Mouse (Mus musculus): ENCODE results near the gene Tmsb15b1. TPM values are rescaled to one million over a fixed set of nuclear protein-coding genes. Genes with fewer than 3 reads are reported as not detected.
"Not testable (repeated sequence)": the region's sequence is repeated elsewhere in the genome, so short reads cannot be mapped to it uniquely, and the experiment has no call there.

The Tmsb15b1 gene
- polyA plus RNA-seq, 1 experiment = 6.8 TPM

GRCm38 (mm10) chrX:136957583-136958279 lies 18.9 kb downstream of the Tmsb15b1 start:
- not testable (repeated sequence) for H3K4me3 ChIP-seq (ENCODE audit: insufficient read depth, low read depth, low read length); H3K27ac ChIP-seq (replicated peaks; ENCODE audit: low read depth, low read length); H3K4me1 ChIP-seq (ENCODE audit: control insufficient read depth, insufficient read depth, insufficient read length, low read length)

- H3K4me1 ChIP-seq (ENCODE audit: control insufficient read depth, insufficient read depth, insufficient read length, low read length) = no peaks in the 10 kb centered on the region
- no peak overlapping the region for H3K27ac ChIP-seq (replicated peaks; ENCODE audit: low read depth, low read length)
- H3K4me3 ChIP-seq (ENCODE audit: insufficient read depth, low read depth, low read length) = no peak overlapping the region
Measured at GRCm38 (mm10) chrX:136937985-136938384, 38.7 kb downstream of the Tmsb15b1 start.

- Histone ChIP-seq H3K4me3 (ENCODE audit: insufficient read depth, low read depth, low read length) (no peak within 1 kb of the TSS), H3K27ac (replicated peaks; ENCODE audit: low read depth, low read length) (no peak within 1 kb of the TSS), H3K4me1 (ENCODE audit: control insufficient read depth, insufficient read depth, insufficient read length, low read length) (no peaks in the 10 kb centered on the region)
Measured at GRCm38 (mm10) chrX:136927031-136927430, 49.6 kb downstream of the Tmsb15b1 start, which contains the start of gene H2bfm. H2bfm (plus strand) TSS chrX:136927325.

- no peak overlapping the region for H3K4me3 ChIP-seq (ENCODE audit: insufficient read depth, low read depth, low read length)
- no peak overlapping the region for H3K27ac ChIP-seq (replicated peaks; ENCODE audit: low read depth, low read length)
- no peaks in the 10 kb centered on the region for H3K4me1 ChIP-seq (ENCODE audit: control insufficient read depth, insufficient read depth, insufficient read length, low read length)
Measured at GRCm38 (mm10) chrX:136925863-136926262, 50.8 kb downstream of the Tmsb15b1 start.

Other genes with a start within 250 kb of the Tmsb15b1 start
- gene Morf4l2, start 233.2 kb downstream of the Tmsb15b1 start, polyA plus RNA-seq (2012; ENCODE audit: insufficient read depth, insufficient read length, missing spikeins) = 80.4 and 121 TPM in 2 replicates
- gene Glra4, start 196.7 kb downstream of the Tmsb15b1 start, polyA plus RNA-seq (2012; ENCODE audit: insufficient read depth, insufficient read length, missing spikeins) = not detected in 2 replicates
- gene Plp1, start 154.2 kb downstream of the Tmsb15b1 start, polyA plus RNA-seq (2012; ENCODE audit: insufficient read depth, insufficient read length, missing spikeins) = 3.8 and 5.3 TPM in 2 replicates
- not detected in 2 replicates for gene Rab9b, start 108.1 kb downstream of the Tmsb15b1 start, polyA plus RNA-seq (2012; ENCODE audit: insufficient read depth, insufficient read length, missing spikeins)
- not detected in 2 replicates for gene H2bfm, start 49.5 kb downstream of the Tmsb15b1 start, polyA plus RNA-seq (2012; ENCODE audit: insufficient read depth, insufficient read length, missing spikeins)
- gene Tmsb15b2, start 1.4 kb downstream of the Tmsb15b1 start, polyA plus RNA-seq (2012; ENCODE audit: insufficient read depth, insufficient read length, missing spikeins) = not detected in 2 replicates
- gene Tmsb15l, start within 50 bp of the Tmsb15b1 start, polyA plus RNA-seq (2012; ENCODE audit: insufficient read depth, insufficient read length, missing spikeins) = not detected in 2 replicates
- not detected in 2 replicates for gene Zcchc18, start 16.3 kb upstream of the Tmsb15b1 start, polyA plus RNA-seq (2012; ENCODE audit: insufficient read depth, insufficient read length, missing spikeins)
- gene Slc25a53, start 61.4 kb upstream of the Tmsb15b1 start, polyA plus RNA-seq (2012; ENCODE audit: insufficient read depth, insufficient read length, missing spikeins) = 4.5 and 10.0 TPM in 2 replicates
- gene Fam199x, start 72.7 kb upstream of the Tmsb15b1 start, polyA plus RNA-seq (2012; ENCODE audit: insufficient read depth, insufficient read length, missing spikeins) = 3.0 and 3.1 TPM in 2 replicates
- not detected in 2 replicates for gene Esx1, start 145.2 kb upstream of the Tmsb15b1 start, polyA plus RNA-seq (2012; ENCODE audit: insufficient read depth, insufficient read length, missing spikeins)

All from brown adipose tissue, adult 24 weeks (tissue).